Mouse (Mus musculus) neutrophil, adult 65 days (primary cell): ENCODE results near the gene Hivep3. TPM values are rescaled to one million over a fixed set of nuclear protein-coding genes. Genes with fewer than 3 reads are reported as not detected.

Source experiments
- total RNA-seq: library from RNA; stranded (reverse); gene quantifications from 2 replicates; pipeline ENCODE4 v1.2.4, GENCODE M21; 2023

Gene Hivep3
- 3.5 and 5.9 TPM in 2 replicates for total RNA-seq

GRCm38 (mm10) chr4:119733184-119733880 lies at the start of gene Hivep3:
TSS of gene Hivep3 (plus strand) at chr4:119733784.

GRCm38 (mm10) chr4:120064696-120065095 lies 331.1 kb downstream of the Hivep3 start, which contains the start of gene AL607142.1:
TSS of gene AL607142.1 (plus strand) at chr4:120064996.

GRCm38 (mm10) chr4:120161166-120161949 lies 427.8 kb downstream of the Hivep3 start, which contains the start of gene Edn2:
TSS of gene Edn2 (plus strand) at chr4:120161206.

Other genes starting within 250 kb of the Hivep3 start
- not detected in 2 replicates for gene Rimkla, start 241.2 kb upstream of the Hivep3 start, total RNA-seq
- gene Foxj3, start 196.8 kb upstream of the Hivep3 start, total RNA-seq = 36.0 and 50.3 TPM in 2 replicates
- gene Frg2f1, start 194.3 kb upstream of the Hivep3 start, total RNA-seq = 1.7 and 1.9 TPM in 2 replicates
- not detected in 2 replicates for gene Guca2a, start 96.1 kb upstream of the Hivep3 start, total RNA-seq
- not detected in 2 replicates for gene Guca2b, start 74.8 kb upstream of the Hivep3 start, total RNA-seq